Mouse (Mus musculus): ENCODE results near the gene Rffl.
A peak's percentile ranks its signal among the peaks of the same experiment; 100 is the strongest.

Gene Rffl

DNA sequence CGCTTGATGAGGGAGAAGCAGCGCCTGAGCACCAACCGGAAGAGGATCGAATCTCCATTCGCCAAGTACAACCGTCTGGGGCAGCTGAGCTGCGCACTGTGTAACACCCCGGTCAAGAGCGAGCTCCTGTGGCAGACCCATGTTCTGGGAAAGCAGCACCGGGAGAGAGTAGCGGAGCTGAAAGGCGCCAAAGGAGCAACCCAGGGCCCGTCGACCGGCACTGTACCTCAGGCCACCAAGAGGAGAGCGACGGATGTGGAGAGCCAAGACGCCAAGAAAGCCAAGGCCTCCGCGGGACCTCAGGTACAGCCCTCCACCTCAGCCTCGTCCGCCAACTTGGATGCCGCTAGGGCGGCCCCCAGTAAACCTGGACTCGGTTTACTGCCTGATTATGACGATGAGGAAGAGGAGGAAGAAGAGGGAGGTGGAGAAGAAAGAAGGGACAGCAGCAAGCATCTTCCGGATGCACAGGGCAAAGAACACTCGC is 106.5 kb downstream of the Rffl start:
- no peak for DNase-seq (ENCODE audit: low spot score)

DNA sequence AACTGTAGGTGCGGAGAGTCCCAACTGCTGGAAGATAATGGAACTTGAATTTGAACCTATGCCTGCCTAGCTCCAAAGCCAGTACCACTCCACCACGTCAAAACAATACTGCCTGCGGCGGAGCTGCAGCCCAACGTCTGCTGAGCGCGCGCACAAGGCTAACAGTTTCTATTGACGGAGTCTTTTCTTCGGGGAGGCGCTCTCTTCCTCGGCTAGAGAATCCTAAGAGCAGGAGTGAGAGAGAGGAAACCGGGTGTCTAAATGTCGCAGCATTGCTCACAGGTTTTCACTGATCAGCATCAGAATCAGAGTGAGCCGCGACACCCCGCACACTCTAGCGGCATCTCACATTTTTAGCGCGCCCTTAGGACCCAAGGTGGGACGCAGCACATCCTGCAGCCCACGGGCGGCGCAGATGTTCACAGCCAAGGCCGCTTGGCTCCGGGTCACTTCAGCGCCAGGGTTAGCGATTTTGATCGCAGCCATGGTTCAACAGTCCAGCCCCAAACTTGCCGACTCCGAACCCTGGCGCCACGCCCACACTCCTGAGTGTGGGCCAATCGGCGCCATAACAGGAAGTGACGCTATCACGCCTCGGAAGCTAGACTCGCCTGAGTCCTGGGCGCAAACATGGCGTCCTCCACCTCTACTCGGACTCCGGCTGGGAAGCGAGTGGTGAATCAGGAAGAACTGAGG is 107.1 kb downstream of the Rffl start, which contains the start of the genes Cct6b and Zfp830:
TSS of gene Cct6b (minus strand) at position 580 of the 696 bp plus-strand sequence.
TSS of gene Zfp830 (plus strand) at position 604 of the 696 bp plus-strand sequence.
- DNase-seq (ENCODE audit: low spot score), result peak; percentile 95

DNA sequence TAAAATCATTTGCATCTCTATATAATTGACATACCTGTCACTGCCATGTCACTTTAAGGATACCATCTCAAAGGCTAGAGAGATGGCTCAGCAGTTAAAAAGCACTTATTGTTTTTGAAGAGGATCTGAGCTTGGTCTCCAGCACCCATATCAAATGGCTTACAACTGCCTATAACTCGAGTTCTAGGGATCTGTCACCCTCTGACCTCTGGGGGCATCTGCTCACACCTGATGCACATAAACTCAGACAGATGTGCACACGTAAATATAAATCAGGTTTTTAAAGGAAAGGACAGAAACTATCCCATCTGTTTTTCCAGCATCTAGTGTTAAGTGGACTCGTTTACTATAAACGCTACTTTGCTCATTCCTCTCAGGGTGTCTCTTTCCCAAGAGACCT is 107.7 kb downstream of the Rffl start:
- no peak for DNase-seq (ENCODE audit: low spot score)

DNA sequence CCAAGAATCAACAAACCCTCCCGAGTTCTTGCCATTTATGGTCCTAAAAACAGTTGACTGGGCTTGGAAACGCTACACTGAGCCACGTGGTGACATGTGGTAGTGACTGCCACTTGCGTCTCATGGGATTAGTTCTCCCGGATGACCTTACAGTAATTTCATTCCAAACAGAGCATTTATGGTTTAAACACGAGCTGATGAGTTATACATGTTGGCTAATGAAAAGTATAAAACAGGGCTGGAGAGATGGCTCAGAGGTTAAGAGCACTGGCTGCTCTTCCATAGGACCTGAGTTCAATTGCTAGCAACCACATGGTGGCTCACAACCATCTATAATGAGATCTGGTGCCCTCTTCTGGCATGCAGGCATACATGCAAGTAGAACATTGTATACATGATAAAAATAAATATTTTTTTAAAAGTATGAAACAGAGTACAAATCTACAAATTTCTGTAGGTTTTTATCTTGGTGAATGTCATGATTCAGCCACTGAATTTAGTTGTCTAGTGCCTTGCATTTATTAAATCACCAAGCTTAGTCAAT is 108.7 kb downstream of the Rffl start:
- DNase-seq (ENCODE audit: low spot score), result no peak

- no peak for DNase-seq (ENCODE audit: low spot score)
Measured at GRCm38 (mm10) chr11:82755919-82756318, 115.1 kb downstream of the Rffl start.
